Mouse (Mus musculus) telencephalon, adult 2 months (tissue): ENCODE results near the gene Klhl3.
A peak's percentile ranks its signal among the peaks of the same experiment; 100 is the strongest.

ENCODE experiments used
- DNase-seq: peaks from one replicate; pipeline ENCODE4 v3.0.0-alpha.2; 2011; ENCODE audit warnings: low read depth, low spot score

The Klhl3 gene

DNA sequence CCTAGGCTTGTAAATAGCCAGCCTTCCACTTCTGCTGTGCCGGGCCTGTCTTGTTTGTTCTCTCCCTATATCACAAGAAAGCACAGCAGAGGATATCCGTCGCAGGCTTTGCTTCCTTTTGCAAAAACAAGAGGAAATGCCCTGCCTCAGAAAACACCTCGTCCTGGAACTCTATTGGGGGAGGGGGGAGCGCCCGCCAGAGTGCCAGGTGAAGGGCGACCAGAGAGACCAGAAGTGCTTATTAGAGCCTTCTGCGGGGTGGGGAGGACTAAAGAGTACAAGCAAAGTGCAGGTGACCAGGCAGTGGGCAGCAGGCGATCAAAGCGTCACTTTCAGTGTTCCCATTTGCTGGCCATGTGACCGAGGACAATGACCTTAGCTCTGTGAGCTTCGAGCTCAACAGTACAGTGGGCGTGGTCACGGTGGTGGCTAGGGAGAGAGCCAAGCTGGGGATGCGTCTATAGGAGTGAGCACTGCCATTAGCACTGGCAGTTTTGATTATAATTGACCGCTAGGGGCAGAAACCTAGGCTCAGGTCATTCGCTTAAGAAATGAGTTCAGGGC lies 45.8 kb downstream of the Klhl3 start:
- no peak for DNase-seq

DNA sequence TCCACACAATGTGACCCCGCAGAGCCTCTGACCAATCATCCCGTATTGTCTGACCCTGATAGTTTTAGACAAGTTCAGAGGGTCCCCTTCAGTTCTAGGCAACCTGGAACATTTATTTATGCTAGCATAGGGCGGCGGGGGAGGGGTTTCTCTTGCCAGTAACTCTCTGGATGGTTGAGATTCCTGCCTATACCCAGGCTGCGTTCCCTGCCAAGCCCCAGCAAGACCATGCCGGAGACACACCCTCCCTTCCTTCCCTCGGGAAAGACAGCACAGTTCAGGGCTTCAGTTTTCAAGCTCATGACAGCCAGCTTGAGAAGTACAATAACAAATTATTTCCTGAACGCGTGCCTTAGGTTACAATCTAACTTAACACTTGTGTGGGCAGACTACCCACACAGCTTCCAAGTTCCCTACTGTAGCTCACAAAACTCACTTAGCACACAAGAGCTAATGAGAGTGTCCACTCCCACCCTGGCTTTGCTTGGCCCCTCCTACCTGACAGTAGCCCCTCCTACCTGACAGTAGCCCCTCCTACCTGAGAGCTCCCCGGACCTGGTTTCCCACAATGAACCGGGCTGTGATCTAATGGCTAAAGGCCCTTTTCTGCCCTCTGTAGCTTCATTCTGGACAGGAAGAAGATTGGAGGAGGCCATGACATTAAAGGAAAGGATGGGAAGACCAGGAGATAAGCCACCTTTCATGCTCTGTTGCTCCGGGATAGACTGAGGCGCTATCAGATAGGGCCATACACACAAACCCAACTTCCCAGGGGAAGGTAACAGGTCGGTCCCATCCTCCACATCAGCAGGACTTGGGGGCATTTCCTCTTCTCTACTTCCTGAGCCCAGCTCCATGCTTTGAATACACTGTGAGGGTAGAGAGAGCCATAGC lies 46.6 kb downstream of the Klhl3 start:
- DNase-seq, result no peak

- no peak for DNase-seq
Measured at GRCm38 (mm10) chr13:58066081-58066495, 47.3 kb downstream of the Klhl3 start.

DNA sequence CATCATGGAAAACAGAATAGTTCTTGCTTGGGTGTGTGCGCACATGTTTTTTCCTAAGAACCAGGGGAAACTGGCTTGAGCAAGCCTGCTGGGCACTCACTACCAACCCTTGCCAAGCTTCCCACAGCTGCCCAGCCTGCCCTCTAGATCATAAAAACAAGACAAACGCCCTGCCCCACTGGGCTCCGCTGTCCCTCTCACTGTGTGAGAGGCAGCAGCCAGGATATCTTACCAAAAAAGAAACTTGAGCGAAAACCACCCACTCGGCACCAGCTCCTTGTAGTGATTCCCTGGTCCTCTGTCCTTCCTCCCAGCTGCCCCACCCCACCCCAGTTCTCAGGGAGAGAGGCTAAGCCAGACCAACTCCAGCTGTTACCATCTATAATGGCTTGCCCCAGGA lies 48.1 kb downstream of the Klhl3 start:
- no peak for DNase-seq

DNA sequence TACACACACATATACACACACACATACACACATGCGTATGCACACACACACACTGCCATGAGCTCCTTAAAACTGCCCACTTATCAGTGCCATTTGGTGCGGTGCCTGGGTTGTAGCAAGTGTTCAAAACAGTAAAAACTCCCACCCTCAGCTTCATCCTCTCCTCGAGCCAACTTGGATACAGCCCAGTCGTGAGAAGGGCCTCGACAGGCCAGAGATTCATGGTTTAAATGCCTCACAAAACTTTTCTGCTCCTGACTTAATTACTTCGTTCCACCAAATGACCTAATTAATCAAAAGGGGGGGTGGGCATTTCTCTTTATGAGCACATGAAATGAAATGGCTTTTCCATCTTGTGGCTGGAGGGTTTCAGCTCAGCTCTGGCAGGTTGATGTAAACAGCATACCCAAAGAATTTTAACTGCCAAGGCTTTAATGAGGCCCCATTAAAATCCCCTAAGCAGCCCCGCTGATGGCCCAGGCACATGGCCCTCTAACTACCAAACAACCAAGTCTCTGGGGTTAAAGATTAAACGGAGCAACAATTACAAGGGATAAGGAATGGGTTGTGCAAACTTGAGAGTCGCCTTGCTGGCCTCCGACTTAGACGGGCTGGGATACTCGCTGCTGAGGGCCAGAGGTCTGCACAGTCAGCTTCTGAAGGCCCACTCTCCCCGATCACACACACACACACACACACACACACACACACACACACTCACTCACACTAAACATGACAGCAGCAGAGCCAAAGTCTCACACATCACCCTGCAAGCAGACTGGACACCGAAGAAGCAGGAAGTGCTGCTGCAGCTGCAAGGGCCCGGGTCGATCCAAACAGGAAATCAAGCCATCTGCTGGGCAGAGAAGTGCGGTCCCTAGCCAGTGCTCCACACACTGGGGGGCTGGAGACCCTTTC lies 55.2 kb downstream of the Klhl3 start:
- DNase-seq, result no peak

DNA sequence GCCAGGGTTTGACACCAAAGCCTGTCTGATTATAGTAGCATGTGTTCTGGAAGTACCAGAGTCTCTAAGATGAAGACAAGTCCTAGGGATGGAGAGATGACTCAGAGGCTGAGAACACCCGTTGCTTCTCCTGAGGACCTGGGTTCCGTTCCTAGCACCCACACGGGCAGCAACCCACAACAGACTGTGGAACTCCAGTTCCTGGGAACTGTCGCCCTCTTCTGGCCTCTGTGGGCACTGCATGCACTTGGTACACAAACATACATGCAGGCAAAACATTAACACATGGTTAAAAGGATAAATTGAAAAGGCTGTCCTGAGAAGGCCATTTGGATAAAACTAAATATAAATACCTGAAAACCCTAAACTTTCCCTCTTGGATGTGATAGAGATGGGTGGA lies 56.8 kb downstream of the Klhl3 start:
- no peak for DNase-seq

- no peak for DNase-seq
Measured at GRCm38 (mm10) chr13:58053628-58054027, 59.8 kb downstream of the Klhl3 start.

DNA sequence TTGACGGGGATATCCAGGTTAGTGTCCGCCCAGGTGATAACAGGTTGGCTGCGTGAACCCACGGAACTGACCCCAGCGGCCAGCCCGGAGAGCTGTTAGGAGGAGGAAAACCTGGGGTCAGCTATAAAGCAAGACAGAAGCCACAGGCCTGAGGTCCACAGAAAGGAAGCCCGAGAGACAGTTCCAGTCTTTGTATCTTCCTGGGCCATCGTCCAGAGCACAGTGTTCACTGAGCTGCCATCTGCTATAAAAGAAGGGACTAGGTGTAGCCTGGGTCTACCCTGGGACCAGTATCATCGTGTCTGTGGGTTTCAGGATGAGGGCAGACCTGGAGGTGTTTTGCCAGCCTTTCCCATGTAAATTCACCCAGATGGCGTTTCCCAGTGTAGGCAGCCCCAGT lies 61.7 kb downstream of the Klhl3 start:
- no peak for DNase-seq

GRCm38 (mm10) chr13:58051251-58051650 lies 62.1 kb downstream of the Klhl3 start:
- DNase-seq, result no peak

DNA sequence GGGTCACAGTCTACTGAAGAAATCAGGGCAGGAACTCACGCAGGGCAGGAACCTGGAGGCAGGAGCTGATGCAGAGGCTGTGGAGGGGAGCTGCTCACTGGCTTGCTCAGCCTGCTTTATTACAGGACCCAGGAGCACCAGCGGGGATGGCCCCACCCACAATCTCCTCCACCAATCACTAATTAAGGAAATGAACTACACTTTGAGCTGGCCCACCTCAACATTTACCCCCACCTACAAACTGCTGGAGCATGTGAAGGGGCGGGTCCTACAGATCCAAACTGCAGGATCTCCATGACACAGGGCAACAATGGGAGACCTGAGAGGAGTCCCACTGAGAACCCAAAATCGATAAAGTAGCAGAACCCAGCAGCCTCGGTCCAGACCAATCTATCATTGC lies 64.3 kb downstream of the Klhl3 start:
- DNase-seq, result no peak

DNA sequence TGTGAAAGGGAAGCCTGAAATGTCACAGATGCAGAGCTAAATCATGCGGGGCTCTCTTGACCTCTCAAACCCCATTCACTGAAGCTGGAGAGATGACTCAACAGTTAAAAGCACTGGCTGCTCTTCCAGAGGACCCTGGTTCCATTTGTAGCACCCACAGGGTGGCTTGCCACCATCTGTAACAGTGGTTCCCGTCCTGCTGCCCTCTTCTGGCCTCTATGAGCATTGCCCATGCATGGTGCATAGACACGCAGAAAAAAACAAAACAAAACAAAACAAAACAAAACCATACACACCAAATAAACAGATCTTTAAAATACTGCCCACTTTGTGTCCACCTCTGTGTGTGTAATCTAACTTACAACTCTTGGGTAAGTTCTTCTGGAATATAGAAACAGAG lies 65.3 kb downstream of the Klhl3 start:
- DNase-seq, result no peak

- DNase-seq, result no peak
Measured at GRCm38 (mm10) chr13:58046178-58046577, 67.2 kb downstream of the Klhl3 start.

GRCm38 (mm10) chr13:58045278-58045677 lies 68.1 kb downstream of the Klhl3 start:
- DNase-seq, result no peak

GRCm38 (mm10) chr13:58043278-58043677 lies 70.1 kb downstream of the Klhl3 start:
- no peak for DNase-seq

DNA sequence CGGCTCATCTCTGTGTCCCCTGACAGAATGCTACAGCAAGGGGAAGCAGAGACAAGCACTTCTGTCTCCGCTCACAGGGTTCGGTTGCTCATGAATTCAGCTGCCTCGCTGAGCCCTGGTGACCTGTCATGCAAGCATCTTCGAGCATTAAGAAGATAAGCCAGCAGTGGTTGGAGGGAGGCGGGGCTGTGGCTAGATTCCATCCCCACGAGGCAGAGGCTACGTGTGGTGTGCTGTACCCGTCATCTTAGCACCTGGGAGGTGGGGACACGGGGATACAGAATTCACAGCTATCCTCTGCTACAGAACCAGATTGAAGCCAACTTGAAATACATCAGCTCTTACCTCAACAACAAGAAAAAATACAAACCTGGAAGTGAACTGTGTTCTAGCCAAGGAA lies 73.3 kb downstream of the Klhl3 start:
- no peak for DNase-seq

GRCm38 (mm10) chr13:58037506-58037905 lies 75.9 kb downstream of the Klhl3 start:
- DNase-seq, result no peak

DNA sequence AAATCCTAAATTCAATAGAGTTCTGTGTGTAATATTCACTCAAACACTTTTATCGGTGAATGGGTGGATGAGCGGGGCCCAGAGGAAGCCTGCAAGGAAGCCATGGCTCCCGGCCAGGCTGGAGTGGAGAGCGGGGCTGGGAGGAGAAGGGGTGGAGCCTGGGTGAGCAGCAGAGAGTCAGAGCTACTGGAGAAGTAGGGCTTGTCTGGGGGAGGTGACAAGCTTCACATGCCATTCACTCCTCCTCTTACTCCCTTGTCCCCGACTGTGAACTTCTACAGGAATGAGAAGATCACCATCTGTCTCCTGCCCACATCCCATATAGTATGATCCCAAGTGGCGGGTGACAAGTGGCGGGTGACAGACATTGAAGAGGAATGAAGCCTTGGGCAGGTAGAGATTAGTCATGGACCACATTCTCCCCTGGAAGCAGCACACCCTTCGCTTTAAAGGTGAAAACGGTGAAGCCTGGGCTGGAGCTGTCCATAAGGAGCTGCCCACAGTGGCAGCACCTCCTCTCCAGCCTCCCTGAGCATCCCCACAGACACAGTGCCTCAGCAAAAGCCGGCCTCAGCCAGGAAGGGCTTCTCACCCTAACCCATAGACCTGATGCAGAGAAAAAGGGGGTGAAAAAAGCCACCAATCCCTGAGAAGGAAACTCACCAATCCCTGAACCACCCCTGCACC lies 77.8 kb downstream of the Klhl3 start:
- peak; percentile 74 for DNase-seq

DNA sequence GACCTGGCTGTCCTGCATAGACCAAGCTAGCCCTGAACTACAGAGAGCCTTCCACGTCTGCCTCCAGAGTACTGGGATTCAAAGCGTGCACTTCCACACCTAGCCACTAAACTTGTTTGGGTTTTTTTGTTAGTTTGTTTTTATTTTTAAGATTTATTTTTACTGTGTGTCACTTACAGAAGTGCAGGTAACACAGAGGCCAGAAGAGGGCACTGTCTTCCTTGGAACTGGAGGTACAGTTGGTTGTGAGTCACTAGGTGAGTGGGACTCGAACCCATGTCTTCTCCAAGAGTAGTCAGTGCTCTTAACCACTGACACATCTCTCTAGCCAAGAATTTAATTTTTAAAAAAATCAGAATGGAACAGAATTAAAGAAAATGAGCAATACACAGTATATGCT lies 78.4 kb downstream of the Klhl3 start:
- DNase-seq, result no peak

DNA sequence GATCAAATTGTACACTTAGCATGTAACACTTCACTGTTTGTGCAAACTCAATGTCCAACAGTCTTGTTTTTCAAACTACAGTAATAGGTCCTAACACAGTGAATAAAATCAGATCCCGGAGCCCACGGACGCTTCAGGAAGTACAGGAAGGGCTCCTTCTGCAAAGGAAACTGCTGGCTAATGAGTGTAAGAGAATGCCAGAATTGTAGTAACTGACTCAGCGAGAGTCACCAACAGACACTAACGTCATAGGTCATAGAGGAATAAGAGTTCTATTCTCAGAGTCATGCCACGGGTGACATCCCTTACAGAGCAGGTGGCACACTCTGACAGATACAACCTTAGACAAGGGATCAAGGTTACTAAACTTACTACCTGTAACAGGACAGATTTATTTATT lies 78.9 kb downstream of the Klhl3 start:
- no peak for DNase-seq

GRCm38 (mm10) chr13:58031755-58032154 lies 81.6 kb downstream of the Klhl3 start:
- no peak for DNase-seq

- no peak for DNase-seq
Measured at GRCm38 (mm10) chr13:58027115-58027514, 86.3 kb downstream of the Klhl3 start.
